Mouse (Mus musculus): ENCODE results near the gene Ckm.

Ckm gene

DNA sequence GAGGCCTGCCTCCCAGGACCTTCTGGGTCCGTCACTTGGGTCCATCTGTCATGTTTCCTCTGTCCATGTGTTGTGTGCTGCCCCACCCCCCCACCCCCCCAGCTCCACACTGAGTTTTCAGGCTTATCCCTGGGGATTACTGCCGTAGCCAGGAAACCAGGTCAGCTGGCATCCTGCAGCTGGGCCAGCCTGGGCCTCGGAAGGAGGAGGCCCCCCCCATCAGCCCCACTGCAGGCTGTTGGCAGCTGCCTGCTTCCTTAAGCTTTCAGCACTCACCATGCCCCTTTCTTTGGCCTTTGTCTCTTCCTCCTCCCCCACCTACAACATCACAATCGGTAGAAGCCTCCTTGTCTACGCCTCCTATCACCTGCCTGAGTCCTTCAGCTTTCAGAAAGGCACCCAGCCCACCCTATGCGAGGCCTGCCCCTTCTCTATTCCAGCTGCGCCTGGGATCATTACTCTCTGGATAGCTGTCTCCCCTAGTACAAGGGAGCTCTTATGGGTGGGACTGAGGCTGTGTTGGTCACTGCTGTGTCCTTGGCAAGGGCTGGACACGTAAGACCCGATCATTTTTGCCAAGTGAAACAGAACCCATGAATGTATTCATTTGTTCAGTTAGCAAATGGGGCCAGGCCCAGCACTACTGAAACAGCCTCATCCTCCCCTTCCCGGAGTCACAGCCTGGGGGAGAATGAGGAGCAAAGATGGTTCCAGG lies 15.7 kb upstream of the Ckm start:
- no peak for DNase-seq (ENCODE audit: low read depth, low spot score)

DNA sequence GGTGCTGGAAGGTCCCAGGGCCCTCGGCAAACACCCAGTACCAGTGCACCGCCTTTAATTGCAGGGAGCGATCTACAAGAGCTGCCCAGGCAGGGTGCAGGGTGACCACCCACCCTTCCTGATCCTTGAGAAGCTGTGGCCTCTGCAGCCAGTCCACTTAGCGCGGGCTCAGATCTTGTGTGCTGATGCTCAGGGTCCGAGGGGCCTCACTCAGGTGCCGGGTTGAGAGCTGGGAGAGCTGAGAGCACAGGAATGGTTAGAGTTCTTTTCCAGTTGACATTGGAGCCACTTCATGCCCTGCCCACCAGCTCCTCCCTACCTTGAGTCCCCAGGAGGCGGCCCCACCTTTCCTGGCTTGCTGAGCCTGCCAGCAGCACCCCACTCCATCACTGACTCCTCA lies 10.1 kb upstream of the Ckm start:
- no peak for DNase-seq (ENCODE audit: low read depth, low spot score)

DNA sequence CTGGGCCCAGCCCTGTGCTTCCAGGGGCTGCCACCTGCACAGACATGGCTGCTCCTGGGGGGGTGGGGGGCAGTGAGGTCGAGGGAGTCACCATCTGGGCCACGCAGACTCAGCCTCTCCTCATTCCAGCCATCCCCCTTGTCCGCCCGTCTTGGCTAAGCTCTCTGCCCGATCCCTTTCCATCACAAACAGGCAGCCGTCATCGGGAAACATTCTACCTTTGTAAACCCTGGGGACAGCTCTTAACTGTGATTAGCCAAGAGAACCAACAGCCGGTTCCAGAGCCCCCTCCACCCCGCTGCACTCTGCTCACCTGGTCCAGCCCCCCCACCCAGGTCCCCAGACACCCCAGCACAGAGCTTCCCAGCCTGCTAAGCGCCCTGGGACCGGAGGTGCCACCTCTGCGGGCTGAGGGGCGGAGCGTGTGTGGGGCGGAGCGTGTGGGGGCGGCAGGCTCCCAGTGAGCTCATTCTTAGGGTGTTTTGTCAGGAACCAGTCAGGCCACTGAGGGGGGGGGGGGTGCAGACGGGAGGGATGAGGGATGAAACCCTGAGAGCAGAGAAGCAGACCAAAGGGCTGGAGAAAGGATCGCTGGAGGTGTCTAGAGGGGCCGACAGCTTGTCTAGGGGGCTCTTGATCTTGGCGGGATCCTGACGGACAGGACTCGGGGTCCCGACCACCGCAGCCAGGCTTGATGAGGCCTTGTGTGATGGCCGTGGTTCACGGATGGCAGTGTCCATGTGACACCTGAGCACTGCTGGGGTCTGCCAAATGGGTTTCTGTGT lies 4.9 kb upstream of the Ckm start:
- no peak for DNase-seq (ENCODE audit: low read depth, low spot score)

DNA sequence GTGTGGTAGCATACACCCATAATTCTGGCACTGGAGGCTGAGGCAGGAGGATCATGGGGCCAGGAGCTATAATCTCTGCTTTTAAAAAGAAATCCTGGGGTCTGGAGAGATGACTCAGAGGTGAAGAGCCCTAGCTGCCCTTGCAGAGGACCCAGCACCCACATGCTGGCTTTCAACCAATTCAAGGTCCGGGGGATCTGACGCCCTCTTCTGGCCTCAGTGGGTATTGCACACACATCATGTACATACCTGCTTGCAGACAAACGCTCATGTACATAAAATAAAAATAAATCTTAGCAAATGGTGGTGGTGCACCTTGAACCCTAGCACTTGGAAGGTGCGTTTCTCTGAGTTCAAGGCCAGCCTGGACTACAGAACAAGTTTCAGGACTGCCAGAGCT lies 3.6 kb upstream of the Ckm start:
- DNase-seq (ENCODE audit: low read depth, low spot score) = no peak

DNA sequence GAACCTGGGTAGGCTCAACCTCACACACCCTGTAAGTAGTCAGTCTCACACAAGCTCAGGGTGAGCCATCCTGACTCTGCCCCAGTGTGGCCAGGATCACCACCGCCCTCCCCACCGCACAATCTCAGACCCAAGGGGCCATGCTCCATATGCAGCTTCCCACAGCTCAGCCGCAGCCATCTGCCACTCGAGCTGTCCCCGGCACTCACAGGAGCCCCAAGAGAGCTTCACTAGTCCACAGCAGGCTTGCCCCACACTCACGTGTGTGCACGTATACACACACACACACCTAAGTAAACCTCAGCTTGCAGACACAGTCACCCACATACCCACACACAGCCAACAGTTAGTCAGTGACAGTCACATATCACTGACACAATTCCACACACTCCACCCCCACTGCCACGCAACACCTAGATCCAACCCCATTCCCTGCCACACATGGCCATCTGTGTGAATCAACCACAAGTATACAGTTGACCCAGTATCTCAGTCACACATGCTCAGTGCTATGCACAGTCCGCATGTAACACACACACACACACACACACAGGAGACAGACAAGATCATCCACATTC lies 2.0 kb upstream of the Ckm start:
- DNase-seq (ENCODE audit: low read depth, low spot score) = no peak

DNA sequence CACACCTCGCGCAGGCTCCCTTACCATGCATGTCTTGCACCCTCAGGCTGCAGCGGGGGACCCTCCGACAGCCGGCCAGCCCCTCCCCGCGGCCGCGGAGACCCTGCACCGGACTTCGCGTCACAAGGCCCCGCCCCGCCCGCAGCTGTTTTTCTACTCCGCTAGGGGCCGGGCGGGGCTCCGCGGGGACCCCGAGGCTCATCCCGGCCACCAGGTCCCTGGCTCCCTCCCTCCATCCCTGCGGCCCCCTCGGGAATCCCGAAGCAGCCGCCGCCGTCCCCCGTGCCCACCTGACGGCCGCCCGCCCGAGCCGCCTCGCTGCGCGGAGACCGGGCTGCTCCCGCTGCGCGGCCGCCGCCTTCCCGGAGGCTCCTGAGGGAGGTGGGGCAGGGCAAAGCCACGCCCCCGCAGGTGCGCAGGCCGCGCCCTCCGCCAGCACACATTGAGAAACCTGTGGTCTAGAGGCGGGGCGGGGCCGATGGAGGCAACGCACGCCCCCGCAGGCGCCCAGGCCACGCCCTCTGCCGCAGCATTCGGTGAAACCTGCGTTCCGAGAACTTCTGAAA lies 762 bp upstream of the Ckm start, which contains the start of gene Klc3:
Klc3 (minus strand) TSS at position 374 of the 566 bp plus-strand sequence.
- DNase-seq (ENCODE audit: low read depth, low spot score) = no peak

DNA sequence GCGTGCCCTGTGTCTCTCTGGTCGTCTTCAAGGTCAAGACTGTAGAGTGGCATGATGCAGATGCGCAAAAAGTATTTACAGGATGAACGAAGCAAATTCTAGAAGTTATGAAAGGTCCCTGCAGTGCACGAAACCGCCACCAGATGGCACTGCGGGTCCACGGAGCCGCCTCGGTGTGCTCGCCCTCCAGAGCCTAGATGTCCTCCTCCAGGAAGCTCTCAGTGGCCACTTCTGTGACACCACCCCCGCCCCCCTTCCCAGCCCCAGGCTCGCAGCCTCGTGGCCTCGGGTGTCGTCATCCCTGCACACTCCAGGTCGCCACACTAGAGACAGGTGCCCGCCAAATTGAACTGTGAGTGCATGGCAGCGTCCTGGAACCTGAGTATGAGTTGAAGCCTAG lies 841 bp downstream of the Ckm start:
- no peak for DNase-seq (ENCODE audit: low read depth, low spot score)

DNA sequence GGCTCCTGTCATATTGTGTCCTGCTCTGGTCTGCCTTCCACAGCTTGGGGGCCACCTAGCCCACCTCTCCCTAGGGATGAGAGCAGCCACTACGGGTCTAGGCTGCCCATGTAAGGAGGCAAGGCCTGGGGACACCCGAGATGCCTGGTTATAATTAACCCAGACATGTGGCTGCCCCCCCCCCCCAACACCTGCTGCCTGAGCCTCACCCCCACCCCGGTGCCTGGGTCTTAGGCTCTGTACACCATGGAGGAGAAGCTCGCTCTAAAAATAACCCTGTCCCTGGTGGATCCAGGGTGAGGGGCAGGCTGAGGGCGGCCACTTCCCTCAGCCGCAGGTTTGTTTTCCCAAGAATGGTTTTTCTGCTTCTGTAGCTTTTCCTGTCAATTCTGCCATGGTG lies 5.2 kb downstream of the Ckm start:
- no peak for DNase-seq (ENCODE audit: low read depth, low spot score)

DNA sequence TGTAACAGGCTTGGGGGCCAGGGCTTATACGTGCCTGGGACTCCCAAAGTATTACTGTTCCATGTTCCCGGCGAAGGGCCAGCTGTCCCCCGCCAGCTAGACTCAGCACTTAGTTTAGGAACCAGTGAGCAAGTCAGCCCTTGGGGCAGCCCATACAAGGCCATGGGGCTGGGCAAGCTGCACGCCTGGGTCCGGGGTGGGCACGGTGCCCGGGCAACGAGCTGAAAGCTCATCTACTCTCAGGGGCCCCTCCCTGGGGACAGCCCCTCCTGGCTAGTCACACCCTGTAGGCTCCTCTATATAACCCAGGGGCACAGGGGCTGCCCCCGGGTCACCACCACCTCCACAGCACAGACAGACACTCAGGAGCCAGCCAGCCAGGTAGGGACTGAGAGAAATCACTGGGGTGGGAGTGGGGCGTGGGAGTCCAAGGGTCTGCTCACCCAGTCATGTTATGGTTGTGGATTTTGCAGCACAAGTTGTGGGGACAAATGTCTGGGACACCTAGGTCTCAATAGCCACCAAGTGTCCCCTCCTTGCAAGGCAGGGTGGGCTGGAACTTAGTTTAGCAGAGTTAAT lies 6.3 kb downstream of the Ckm start:
- DNase-seq (ENCODE audit: low read depth, low spot score) = no peak

DNA sequence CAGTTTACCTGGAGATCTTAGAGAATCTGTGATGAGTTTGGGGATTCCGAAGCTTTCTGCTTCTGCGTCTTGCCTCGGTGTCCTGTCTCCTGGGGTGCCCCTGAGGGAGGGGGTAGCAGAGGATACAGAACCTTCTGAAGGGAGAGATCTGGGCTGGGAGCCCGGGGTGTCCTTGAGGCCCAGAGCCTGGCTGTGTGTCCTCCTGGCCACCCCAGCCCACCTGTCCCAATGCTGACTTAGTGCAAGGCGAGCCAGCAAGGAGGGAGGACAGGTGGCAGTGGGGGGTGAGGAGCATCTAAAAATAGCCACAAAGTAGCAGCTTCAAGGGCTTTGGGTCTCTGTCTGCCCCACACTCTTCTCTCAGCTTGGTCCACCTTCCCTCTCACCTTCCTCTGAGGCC lies 7.2 kb downstream of the Ckm start:
- DNase-seq (ENCODE audit: low read depth, low spot score) = no peak

DNA sequence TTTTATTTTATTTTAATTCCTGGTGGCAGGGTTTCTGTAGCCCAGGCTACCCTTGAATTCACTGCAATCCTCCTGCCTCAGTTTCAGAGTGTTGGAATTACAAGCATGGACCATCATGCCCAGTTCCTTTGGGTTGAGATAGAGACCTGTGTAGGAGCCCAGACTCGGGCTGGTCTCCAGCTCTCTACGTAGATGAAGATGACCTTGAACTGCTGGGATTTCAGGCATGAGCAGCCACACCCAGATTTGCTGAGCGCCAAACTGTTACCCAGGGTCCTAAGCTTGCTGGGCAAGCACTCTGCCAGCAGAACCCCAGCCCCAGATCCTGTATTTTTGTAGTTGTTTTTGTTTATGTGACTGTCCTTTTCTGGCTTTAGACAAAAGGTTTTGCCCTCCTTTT lies 8.9 kb downstream of the Ckm start:
- DNase-seq (ENCODE audit: low read depth, low spot score) = no peak

DNA sequence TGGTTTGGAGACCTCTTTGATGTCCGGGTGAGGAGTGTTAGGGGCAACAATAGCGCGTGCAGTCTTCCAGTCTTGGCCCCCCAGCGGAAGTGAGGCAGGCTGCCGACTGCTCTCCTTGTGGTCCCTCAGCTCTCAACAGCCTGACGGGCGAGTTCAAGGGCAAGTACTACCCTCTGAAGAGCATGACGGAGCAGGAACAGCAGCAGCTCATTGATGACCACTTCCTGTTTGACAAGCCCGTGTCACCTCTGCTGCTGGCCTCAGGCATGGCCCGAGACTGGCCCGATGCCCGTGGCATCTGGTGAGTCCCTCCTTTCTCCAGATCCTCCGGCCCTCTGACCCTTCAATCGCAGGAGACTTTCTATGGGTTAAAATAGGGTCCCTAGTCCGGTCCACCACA lies 12.0 kb downstream of the Ckm start:
- no peak for DNase-seq (ENCODE audit: low read depth, low spot score)

DNA sequence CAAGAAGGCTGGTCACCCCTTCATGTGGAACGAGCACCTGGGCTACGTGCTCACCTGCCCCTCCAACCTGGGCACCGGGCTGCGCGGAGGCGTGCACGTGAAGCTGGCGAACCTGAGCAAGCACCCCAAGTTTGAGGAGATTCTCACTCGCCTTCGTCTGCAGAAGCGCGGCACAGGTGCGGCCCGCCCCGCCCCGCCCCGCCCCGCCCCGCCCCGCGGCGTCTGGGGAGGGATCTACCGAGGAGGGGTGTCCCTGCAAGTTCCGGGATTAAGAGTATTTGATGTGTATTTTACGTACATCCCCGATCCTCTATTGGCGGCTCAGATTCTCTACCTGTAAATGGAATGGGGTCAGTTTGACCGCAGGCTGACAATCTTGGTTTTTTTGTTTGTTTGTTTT lies 15.5 kb downstream of the Ckm start:
- DNase-seq (ENCODE audit: low read depth, low spot score) = no peak

DNA sequence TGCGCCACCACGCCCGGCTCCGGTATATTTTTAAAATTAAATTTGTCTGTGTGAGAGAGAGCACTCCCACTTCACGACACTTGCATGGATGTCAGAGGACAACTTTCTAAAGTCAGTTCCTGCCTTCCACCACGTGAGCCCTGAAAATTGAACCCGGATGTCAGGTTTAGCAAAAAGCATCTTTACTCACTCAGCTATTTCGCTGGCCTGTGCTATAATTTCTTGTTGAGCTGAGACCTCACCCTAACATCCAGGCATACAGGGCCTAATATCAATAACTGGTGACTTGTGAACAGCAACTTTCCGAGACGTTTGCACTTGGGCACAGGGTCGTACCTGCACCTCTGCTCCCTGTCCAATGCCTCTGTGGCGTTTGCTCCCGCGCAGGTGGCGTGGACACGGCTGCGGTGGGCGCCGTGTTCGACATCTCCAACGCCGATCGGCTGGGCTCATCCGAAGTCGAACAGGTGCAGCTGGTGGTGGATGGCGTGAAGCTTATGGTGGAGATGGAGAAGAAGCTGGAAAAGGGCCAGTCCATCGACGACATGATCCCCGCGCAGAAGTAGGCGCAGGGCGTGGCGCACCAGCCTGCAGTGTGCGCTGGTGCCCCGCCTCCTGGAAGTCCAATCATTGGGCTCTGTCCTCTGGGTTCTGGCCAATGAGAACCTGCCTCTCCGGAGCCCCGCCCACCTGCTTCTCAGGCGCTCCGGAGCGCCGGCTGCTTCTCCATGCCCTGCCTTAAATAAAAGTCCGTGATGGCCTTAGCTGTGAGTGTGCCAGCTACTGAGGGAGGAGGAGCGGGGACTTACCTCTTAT lies 16.5 kb downstream of the Ckm start:
- peak; percentile 79 for DNase-seq (ENCODE audit: low read depth, low spot score)

DNA sequence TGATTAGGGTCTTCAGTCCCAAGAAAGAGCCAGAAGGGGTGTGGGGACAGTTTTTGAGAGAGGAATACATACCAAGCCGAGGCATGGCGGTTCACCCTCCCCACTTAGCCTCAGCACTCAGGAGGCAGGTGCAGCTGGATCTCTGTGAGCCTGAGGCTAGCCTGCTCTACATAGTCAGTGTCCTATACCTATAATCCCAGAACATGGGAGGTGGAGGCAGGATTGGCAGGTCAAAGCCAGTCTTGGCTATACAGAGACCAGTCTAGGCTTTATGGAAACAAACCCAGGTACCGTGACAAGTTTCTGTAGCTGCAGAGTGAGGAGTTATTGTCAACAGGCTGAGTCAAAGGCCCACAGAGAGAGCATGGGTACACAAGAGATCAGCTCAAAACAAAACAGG lies 18.5 kb downstream of the Ckm start:
- DNase-seq (ENCODE audit: low read depth, low spot score) = no peak

DNA sequence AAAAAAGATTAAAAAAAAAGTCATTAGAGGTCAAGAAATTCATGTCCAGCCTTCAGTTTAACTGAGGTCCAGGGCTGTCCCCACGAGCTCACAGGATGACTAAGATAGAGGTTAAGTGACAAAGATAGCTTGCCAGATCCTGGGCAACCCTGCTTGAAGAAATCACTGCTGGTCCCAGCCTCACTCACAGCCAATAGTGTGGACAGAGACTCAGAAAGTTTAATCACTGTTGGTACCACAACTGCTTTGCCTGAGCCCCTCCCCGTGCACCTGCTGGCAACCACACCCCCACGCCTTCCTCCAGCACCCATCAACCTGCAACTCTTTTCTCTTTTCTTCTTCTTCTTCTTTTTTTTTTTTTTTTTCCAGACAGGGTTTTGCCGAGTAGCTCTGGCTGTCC lies 19.5 kb downstream of the Ckm start:
- DNase-seq (ENCODE audit: low read depth, low spot score) = no peak

DNA sequence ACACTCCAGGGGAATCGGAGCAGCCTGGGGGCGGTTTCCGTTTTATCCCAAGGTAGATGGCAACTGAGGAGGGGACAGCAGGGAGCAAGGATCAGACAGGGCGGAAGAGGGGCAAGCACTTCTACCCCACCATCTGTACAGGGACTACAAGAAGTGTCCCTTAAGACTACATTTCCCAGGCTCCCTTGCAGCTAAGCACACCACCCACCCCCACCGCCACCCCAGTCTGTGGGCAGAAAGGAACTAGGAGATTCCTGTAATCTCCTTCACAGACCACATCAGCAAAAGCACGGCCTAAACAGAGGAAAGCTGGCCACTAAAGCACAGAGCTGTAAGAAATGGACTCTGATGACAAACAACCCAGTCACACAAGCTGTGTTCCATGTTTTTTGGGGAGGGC lies 21.8 kb downstream of the Ckm start:
- no peak for DNase-seq (ENCODE audit: low read depth, low spot score)

DNA sequence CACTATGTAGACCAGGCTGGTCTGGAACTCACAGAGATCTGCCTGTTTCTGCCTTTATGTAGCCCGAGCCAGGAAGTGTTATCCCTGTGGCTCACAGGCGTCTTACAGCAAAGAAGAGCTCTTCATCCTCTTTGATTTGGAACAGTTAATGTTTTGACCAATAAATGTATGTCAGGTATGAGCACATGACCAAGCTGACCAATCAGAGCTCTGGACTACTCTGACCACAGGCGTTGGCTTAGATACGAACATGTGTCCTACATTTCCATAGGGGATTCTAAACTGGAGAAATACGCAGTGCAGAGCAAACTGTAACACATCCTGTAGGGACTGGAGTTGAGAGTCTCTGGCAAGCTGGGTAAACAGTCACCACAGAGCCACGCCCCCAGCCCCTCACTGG lies 22.3 kb downstream of the Ckm start:
- no peak for DNase-seq (ENCODE audit: low read depth, low spot score)

DNA sequence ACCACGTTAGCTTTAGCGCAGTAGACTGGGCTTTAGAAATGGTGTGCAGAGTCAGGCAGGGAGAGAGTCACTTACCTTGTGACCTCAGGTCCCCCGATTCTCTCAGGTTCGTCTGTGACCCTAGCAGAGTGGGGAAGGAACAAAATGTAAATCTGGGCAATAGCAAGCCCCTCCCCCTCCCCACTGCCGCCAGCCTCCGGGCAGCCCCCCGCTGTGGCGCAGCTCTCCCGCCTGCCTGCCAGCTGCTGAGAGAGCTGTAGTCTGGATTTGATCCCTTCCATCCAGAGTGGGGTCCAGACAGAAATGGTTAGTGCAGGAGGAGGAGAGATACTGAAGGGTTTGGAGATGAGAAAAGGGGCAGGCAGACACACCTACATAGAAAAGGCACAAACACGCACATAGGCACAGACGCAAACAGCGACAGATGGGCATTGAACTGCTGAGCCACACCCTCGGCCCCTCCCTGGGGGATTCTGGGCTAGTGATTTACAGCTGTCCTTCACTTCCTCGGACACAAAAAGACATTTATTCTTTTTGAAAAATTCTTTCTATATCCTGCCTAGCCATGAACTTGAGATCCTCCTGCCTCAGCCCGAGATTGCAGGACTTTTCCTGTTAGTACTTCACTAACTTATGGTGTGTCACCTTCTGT lies 23.5 kb downstream of the Ckm start:
- no peak for DNase-seq (ENCODE audit: low read depth, low spot score)

DNA sequence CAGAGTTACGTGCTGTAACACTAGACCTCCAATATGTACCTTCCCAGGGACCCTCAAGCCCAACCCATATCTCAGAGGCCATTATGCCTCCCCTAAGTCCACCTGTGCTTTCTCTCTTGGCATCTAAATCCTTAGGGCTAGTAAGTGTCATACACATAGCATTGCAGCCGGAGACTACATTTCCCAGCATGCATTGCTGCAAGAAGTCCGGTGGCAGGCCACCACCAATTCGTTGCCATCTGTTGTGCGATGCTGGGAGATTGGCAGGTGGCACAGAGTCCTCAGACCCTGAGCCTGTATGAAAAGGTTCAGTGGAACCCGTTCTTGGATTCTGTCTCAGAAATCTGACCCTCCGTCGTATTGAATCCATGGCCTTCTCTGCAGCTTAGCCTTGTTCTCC lies 25.1 kb downstream of the Ckm start:
- no peak for DNase-seq (ENCODE audit: low read depth, low spot score)

DNA sequence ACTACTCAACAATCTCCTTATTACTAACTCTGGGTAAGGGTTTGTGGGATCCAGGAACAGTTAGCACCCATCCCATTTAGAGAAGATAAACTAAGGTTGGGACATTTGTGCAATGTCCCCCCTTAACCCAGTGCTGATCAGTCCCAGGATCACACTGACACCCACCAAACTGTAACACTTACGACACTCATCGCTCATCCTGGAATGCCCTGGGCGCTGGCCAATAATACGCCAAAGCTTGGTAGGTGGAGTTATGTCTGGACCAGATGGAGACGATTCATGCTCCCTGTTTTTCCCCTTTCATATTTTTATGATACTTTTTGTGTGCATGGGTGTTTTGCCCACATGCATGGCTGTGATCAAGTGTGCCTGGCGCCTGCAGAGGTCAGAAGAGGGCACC lies 25.8 kb downstream of the Ckm start:
- no peak for DNase-seq (ENCODE audit: low read depth, low spot score)
